Mouse (Mus musculus) ES-Bruce4 (cell line): ENCODE results near the gene Arpc4.

ENCODE experiments used
- CTCF ChIP-seq: IDR thresholded peaks from one replicate; pipeline ENCODE4 v1.8.1; 2011; ENCODE audit warnings: low read depth, low read length
- EP300 ChIP-seq: IDR thresholded peaks from 2 replicates; pipeline ENCODE4 v1.6.1; 2011; ENCODE audit warnings: low read depth, low read length; ENCODE audit not compliant: insufficient read depth
- POLR2A ChIP-seq: IDR thresholded peaks from one replicate; pipeline ENCODE4 v1.8.1; 2011; ENCODE audit warnings: low read length; ENCODE audit not compliant: insufficient read depth

GRCm38 (mm10) chr6:113341574-113341973 is 36.3 kb upstream of the Arpc4 start:
- TF ChIP-seq CTCF: no peak
- no peak for TF ChIP-seq POLR2A
- no peak for TF ChIP-seq EP300
